Mouse (Mus musculus) c-Kit-positive CD71-negative TER-119-negative erythroid progenitor cells, embryonic 14.5 days (primary cell): ENCODE results near the gene Zfr2.
A peak's percentile ranks its signal among the peaks of the same experiment; 100 is the strongest.
"Not testable (repeated sequence)": the region's sequence is repeated elsewhere in the genome, so short reads cannot be mapped to it uniquely, and the experiment has no call there.

Source experiments
- DNase-seq: peaks from one replicate; pipeline ENCODE4 v3.0.0-alpha.2; 2013; ENCODE audit warnings: low read depth

Gene Zfr2

GRCm38 (mm10) chr10:81202978-81203720, 29.8 kb upstream of the Zfr2 start:
- DNase-seq, result no peak

- no peak for DNase-seq
Measured at GRCm38 (mm10) chr10:81204137-81204536, 28.8 kb upstream of the Zfr2 start.

DNA sequence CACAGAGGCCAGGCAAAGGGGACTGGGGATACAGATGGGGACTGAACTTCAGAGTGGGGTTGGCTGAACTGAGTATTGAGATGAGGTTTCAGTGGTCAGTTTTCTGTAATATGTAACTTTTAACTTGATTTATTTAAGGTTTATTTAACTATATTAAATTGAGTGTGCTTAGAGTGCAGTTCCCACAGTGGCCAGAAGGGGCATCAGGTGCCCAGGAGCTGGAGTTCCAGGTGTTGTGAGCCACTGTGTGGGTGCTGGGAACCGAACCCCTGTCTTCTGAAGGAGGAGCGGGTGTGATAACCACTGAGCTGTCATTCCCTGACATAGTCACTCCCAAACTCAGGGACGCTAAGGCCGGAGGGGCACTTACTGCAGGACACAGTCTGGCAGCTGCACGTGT, 22.8 kb upstream of the Zfr2 start:
- DNase-seq, result no peak

- DNase-seq, result no peak
Measured at GRCm38 (mm10) chr10:81216260-81216659, 16.7 kb upstream of the Zfr2 start.

DNA sequence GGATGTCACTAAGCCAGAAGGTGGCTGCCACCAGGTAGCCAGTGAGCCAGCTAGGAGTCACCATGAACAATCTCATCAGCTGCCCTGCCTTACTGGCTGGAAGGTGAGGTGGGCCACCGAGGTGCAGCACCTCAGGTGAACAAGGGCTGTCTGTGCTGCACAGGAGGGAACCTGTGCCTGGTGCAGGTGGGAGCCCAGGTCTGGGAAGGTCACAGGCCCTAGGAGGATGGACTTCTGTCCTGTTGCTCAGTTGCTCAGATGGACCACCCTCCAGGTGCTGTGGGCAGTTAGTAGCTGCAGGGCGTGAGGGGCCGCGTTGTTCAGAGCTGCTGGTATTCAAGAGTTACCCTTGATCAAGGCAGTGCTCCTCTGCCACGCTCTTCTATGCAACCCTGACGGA, 16.1 kb upstream of the Zfr2 start:
- no peak for DNase-seq

GRCm38 (mm10) chr10:81217267-81217666, 15.7 kb upstream of the Zfr2 start:
- not testable (repeated sequence) for DNase-seq

GRCm38 (mm10) chr10:81217964-81218363, 15.0 kb upstream of the Zfr2 start:
- peak; percentile 65 for DNase-seq

DNA sequence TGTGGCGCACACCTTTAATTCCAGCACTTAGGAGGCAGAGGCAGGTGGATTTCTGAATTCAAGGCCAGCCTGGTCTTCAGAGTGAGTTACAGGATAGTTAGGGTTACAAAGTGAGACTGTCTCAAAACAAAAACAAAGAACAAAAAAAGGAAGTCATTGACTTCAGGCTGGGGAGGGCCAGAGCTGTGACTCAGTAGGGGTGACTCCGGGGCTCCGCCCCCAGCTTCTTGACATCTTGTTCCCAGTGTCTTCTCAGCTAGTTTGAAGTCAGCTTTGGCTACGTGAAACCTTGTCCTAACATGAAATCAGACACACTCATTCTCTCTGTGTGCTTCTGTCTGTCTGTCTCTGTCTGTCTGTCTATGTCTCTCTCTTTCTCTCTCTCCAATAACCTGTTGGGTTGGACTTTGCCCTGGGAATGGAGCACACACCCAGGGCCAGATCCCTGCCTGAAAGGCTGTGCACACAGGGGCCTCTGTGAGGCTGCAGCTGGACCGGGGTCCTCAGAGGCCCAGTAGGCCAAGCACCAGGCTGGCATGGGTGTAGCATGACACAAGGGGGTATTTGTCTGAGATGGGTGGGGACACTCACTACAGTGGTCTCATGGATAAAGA, 11.4 kb upstream of the Zfr2 start:
- DNase-seq, result peak; percentile 51

- not testable (repeated sequence) for DNase-seq
Measured at GRCm38 (mm10) chr10:81223731-81224130, 9.2 kb upstream of the Zfr2 start.

DNA sequence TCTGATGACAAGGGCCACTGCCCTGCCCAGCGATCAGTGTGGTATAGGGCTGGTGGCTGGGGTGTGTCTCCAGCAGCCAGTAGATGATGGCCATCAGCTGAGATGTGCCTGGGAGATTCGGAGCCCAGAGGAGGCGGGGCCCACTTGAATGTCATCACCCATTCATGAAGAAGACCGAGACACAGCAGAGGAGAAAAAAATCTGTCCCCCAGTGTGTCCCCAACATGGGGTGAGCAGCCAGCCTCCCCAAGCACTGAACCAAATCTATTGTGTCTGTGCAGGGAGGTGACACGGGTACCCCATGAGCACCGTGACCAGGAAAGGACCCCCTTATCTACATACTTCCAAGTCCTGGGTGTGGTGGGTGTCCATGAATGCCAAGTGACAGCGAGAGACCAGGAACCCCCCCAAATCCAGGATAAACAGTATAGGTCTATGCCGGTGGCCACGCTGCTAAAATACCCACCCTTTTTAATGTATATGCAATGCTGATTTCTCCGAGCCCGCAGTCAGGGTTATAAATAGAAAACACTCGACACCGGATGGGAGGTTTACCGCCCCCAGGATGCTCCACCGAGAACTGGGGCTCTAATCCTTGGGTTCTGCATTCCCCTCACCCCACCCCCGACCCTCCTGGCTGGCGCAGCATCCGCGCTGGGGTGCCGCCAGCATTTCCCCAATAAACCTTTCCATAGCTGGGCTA, 3.1 kb upstream of the Zfr2 start:
- DNase-seq, result no peak

DNA sequence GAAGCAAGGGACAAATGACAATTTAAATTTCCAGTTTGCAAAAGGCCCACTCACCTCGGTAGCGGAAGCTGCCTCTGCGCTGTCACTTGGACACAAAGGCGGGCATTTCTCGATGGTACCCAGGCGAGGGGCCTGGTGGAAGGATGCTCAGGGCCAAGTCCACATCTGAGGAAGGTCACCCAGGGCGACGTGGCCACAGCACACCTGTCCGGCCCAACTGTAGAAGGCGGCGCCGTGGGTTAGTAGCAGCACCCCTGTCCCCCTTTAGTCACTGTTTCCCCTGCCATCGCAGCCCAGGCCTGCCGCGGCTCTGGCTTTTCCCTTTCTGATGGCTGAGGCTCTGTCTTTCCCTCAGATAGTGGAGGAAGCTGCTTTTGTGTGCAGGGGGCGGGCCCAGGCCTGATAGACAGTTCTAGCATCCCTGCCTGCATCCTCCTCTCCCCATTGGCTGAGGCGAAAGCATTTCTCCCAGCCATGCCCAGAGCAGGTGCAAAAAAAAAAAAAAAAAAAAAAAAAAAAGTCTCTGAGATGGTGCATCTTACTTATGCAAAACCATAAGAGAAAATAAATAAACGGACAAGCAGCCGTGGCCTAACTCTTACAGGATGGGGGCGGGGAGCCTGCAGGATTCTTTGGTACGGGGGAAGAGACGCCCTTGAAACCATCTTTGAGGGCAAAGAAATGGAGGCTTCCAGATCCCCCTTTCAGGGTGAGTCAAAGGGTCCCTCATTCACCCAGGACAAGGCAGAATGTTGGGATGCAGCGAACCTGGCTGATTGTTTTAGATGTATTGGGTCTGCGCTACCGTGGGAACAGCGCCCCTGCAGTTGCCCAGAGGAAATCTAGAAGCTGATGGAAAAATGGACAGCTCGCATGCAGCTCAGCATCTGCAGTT, 2.3 kb upstream of the Zfr2 start, which contains the start of gene Atcay:
Atcay (minus strand) TSS at position 396 of the 895 bp plus-strand sequence.
- DNase-seq, result no peak

DNA sequence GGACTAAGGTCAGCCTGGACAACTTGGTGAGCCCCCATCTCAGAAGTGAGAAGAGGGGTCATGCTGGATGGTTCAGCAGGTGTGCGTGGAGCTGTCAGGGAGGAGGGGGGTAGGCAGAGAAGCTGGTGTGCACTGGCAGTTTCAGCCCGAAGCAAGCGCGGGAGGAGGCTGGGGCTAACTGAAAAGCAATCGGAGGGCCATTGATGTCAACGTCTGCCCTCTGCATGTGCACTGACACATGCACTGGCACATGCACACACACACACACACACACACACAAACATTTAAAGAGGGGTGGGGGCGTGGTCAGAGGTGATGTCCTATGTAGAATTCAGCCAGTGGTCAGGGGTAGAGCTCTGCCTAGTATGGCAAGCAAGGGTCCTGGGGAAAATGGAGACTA, 1.5 kb upstream of the Zfr2 start:
- DNase-seq, result no peak

DNA sequence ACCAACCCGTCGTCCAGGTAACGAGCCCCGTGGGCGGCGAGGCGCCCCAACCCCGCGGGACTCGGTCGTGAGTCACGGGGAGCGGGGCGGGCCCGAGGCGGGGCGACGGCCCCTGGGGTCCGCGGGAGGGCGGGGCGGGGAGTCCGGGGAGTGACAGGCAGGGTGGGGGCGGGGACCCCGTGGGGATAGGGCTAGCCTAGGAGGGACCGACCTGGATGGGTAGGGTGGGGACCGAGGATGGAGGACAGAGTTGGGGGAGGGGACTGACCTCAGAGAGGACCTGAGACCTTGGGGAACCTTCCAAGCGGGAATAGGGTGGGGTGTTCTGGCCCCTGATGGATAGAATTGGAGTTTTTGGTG, 251 bp downstream of the Zfr2 start:
- no peak for DNase-seq

DNA sequence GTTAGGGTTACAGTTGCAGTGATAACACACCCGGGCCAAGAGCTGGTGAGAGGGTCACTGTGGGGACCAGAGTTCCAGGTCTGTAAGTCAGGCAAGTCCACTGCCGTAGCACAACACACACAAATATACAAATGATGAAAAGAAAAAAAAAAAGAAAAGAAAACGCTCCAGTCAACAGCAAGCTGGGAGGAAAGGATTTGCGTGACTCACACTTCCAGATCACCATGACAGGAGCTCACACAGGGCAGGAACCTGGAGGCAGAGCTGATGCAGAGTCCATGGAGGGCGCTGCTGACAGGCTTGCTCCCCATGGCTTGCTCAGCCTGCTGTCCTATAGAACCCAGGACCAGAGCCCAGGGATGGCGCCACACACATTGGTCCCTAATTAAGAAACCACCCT, 1.3 kb downstream of the Zfr2 start:
- DNase-seq, result no peak

DNA sequence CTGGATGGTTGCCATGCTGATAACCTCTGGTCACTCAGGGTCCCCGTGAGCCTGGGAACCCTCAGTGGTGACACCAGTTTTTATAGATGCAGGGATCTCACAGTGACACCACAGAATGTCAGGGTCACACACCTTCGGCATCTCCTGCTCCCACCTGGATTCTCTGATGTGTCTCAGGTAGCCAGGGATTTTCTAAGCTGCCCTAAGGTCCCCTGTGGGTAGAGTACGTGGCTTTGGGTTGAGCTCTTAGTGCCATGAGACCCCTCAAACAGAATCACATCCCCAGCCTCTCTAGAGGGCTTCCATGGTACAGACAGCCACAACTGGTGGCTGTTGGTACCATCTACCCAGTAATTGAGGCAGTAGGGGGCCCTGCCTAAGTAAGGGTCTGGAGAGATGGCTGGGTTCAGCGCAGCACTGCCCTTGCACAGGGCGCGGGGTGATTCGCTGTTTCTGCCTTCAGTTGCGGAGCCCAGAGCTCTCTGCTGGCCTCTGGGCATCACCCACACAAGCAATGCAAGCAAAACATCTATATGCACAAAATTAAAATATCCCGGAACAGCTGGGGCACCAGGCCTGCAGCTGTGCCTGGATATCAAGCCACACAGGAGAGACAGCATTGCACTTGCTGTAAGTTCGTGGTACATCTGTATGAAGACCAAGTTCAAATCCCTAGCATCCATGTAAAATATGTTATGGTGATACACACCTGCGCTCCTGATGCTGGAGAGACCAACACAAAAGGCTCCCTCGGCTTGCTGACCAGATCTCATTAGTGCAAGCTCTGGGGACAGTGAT, 3.7 kb downstream of the Zfr2 start:
- no peak for DNase-seq

DNA sequence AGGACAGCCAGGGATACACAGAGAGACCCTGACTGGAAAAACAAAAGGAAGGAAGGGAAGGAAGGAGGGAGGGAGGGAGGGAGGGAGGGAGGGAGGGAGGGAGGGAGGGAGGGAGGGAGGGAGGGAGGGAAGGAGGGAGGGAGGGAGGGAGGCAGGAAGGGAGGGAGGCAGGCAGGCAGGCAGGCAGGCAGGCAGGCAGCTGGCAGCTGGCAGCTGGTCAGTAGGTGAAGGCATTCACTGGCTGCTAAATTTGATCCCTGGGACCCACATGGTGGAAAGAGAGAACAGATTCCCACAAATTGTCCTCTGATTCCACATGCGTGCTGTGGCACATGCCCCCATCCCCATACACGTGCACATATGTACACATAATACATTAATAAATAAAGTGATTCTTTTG, 5.7 kb downstream of the Zfr2 start:
- DNase-seq, result no peak

DNA sequence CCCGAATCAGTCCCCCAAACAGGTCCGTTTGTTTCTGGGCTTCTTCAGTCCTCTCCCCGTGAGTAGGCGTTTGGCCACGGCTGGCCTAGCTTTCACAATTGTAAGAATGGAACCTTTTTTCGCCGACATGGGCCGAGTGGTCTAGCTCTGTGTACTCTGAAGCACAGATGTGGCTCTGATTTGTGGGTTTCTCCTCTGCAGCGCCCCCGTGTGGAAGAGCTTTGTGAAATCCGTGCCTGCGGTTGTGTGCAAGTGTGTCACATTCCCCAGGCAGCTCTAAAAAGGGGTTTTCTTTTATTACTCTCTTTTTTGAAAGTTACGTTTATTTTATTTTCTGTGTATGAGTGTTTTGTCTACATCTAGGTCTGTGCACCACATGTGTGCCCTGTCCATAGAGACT, 7.9 kb downstream of the Zfr2 start:
- peak; percentile 69 for DNase-seq

- DNase-seq, result no peak
Measured at GRCm38 (mm10) chr10:81242021-81242420, 9.1 kb downstream of the Zfr2 start.

DNA sequence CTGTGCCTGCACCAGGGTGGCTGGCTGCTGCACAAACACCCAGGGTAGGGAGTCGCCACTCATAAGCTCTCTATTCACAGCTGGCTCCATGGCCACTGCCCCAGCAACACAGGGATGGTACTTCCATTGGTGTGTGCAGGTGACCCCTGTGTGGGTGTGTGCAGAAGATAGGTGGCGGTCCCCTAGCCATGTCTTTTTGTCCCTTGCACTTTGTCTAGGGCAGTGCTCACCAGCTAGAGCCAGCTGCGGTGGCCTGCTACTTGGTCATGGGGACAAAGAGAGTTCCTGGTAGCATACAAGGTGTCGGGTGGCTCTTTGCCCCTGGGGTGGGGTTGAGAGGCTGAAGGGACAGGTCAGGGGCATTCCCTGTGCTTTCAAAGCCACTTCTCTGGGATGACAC, 11.2 kb downstream of the Zfr2 start:
- DNase-seq, result no peak

DNA sequence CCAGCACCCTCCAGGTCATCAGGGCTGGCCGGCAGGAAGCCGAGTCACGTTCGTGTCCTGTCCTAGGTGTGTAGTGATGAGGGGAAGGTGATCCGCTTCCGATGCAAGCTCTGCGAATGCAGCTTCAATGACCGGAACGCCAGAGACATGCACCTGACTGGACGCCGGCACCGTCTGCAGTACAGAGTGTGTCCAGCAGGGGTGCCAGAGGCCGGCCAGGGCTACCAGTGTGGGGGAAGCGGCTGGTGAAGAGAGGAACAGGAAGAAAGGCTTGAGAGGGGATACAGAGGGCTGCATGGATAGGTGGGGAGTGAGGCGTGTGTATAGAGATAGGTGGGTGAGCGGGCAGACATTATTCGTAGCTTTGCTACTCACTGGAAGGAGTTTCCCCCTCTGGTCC, 11.6 kb downstream of the Zfr2 start:
- DNase-seq, result peak; percentile 63

DNA sequence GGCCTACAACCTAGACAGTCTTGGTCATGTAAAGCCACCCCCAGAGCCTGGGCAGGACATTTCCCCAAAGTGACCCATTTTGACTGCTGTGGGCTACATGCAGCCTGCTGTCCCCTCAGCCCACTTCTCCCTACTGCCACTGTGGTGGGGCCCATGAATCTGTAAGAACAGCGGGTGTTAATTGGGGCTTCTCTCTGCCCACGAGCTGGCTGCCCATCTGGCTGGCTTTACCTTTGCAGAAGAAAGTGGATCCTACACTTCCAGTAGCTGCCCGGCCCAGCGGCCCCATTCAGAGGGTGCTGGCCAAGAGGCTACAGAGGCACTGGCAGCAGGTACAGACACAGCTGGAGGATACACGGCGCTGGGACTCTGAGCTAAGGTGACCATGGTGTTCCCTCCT, 12.2 kb downstream of the Zfr2 start:
- DNase-seq, result no peak
